Mouse (Mus musculus): Measurements from ENCODE around the gene Adamts7. TPM values are rescaled to one million over a fixed set of nuclear protein-coding genes. Genes with fewer than 3 reads are reported as not detected.

Gene Adamts7
- polyA plus RNA-seq, 1 experiment from 2014 or later: 4.9 TPM

DNA sequence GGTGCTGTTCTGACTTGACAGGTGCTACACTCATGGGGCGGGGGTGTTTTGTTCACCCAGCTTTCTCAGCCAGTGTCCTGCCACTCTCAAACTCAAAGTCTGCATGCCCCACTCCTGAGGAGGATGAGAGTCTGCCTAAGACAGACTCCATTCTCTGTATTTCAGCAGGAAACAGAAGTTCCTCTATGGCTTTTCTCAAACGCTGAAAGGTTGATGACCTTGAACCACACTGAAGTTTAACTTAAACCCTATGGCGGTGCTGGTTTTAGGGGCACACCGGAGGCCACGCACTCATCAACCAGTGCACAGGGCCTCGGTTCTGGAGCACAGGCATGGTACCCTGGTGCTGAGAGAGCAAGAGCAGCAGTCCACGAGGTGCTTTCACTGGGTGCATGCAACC, 94.4 kb downstream of the Adamts7 start:
- Histone ChIP-seq H3K9me3 (replicated peaks; ENCODE audit: control insufficient read depth, low read length) (no peaks in the 10 kb centered on the region), H3K27ac (ENCODE audit: low read depth, low read length) (no peak overlapping the region), H3K4me1 (ENCODE audit: control insufficient read depth, insufficient read depth, low read length) (peaks cover 46% of the 10 kb centered on the region), H3K4me3 (ENCODE audit: low read depth, low read length) (no peak overlapping the region), H3K36me3 (ENCODE audit: control insufficient read depth, insufficient read depth, low read length) (no peaks in the 10 kb centered on the region), H3K4me2 (no peak overlapping the region), H3K27me3 (ENCODE audit: control insufficient read depth, insufficient read depth, low read length) (no peaks in the 10 kb centered on the region), H3K9ac (ENCODE audit: low read depth, low read length) (0 out of 2 replicates have a peak overlapping the region, but pooled peaks have one; percentile 8)
- ATAC-seq (replicated peaks; ENCODE audit: insufficient number of reproducible peaks, low FRiP score, low TSS enrichment): no peak
- WGBS (ENCODE audit: insufficient replicate concordance): 65% methylated on average over 7 of the region's 7 CpGs

Other genes with a start within 250 kb of the Adamts7 start
- gene Ctsh, start 108.9 kb upstream of the Adamts7 start, polyA plus RNA-seq (2014; fragmentation: Nextera tagmentation; extraction: Ambion mirVana): 28.8 and 32.8 TPM in 2 replicates
- 376 and 383 TPM in 2 replicates for gene Morf4l1, start 48.3 kb upstream of the Adamts7 start, polyA plus RNA-seq (2014; fragmentation: Nextera tagmentation; extraction: Ambion mirVana)
- 6.3 and 6.7 TPM in 2 replicates for gene Tbc1d2b, start 107.7 kb downstream of the Adamts7 start, polyA plus RNA-seq (2014; fragmentation: Nextera tagmentation; extraction: Ambion mirVana)